Comparison of ENCODE assay signal across 8 mouse cellular contexts in genomic region chrX:152143941-152144741, GRCm38 (mm10). TPM values are rescaled to one million over a fixed set of nuclear protein-coding genes. Genes with fewer than 3 reads are reported as not detected.
DNase-seq lines count a peak whose midpoint lies in the region; ATAC-seq lines count a peak whose summit lies in the region.

Gene Iqsec2 (plus strand): TSS chrX:152144268.

- peaks cover 97% of the 10 kb centered on the region for H3K27me3 ChIP-seq in forebrain, embryonic 10.5 days (ENCODE audit: poor library complexity, severe bottlenecking)
- H3K27me3 ChIP-seq in stomach, embryonic 15.5 days (replicated peaks) = peaks cover 26% of the 10 kb centered on the region; the same call in 1 of the 2 replicates

- intact Hi-C loops in heart, postnatal 14 days (cut with DNase I) = loop anchor here (2.0 kb wide), 1 partner anchor 31 kb away; no protein-coding TSS in a partner anchor

- peaks cover 8% of the 10 kb centered on the region; the same call in 1 of the 2 replicates for H3K4me1 ChIP-seq in forebrain, embryonic 10.5 days
- no peaks in the 10 kb centered on the region for H3K4me1 ChIP-seq in stomach, embryonic 15.5 days

- peak; percentile 67 for ATAC-seq in stomach, embryonic 15.5 days (ENCODE audit: insufficient read depth, low FRiP score, low read depth)

- no peaks in the 10 kb centered on the region for H3K36me3 ChIP-seq in forebrain, embryonic 10.5 days (replicated peaks)
- no peaks in the 10 kb centered on the region for H3K36me3 ChIP-seq in stomach, embryonic 15.5 days

- H3K9ac ChIP-seq in stomach, embryonic 15.5 days = peak within 1 kb of the TSS; percentile 23; the same call in 1 of the 2 replicates

- DNase-seq in frontal cortex, adult 2 months (ENCODE audit: extremely low spot score in 1 of 2, low spot score in 1 of 2) = no peak
- DNase-seq in frontal cortex, postnatal 25 days (ENCODE audit: low spot score in 2 of 2) = no peak
- DNase-seq in adrenal gland, adult 2 months = peak; percentile 57
- DNase-seq in forebrain, embryonic 10.5 days (ENCODE audit: extremely low spot score, low spot score) = peak; percentile 21
- DNase-seq in heart, postnatal 14 days = peak; percentile 49 to 60
- no peak for DNase-seq in layer of hippocampus, postnatal 36 days
- peak; percentile 26 to 54 for DNase-seq in lung, postnatal 4 days

- no peaks in the 10 kb centered on the region for H3K9me3 ChIP-seq in forebrain, embryonic 10.5 days
- no peaks in the 10 kb centered on the region for H3K9me3 ChIP-seq in stomach, embryonic 15.5 days

- WGBS in forebrain, embryonic 10.5 days = 18% methylated on average over 54 of the region's 78 CpGs
- WGBS in stomach, embryonic 15.5 days = 7% methylated on average over 40 of the region's 78 CpGs

- peak within 1 kb of the TSS; percentile 67 for H3K4me3 ChIP-seq in forebrain, embryonic 10.5 days
- peak within 1 kb of the TSS; percentile 60 for H3K4me3 ChIP-seq in stomach, embryonic 15.5 days (replicated peaks)

- H3K4me2 ChIP-seq in stomach, embryonic 15.5 days = peak within 1 kb of the TSS; percentile 81

- H3K27ac ChIP-seq in forebrain, embryonic 10.5 days = peak within 1 kb of the TSS; percentile 72
- H3K27ac ChIP-seq in stomach, embryonic 15.5 days = no peak within 1 kb of the TSS

RNA-seq across cellular contexts. Expression of gene Iqsec2, which starts in this region (rescaled TPM):
- polyA plus RNA-seq in frontal cortex, adult 2 months (2012; rRNA removed) = 54.6 and 62.1 TPM in 2 replicates
- total RNA-seq in adrenal gland, adult 2 months (2021) = 10 to 100 TPM; 30.4 to 36.2 TPM
- polyA plus RNA-seq in adrenal gland, adult 2 months (2012; rRNA removed) = 30.1 and 36.7 TPM in 2 replicates
- 1.3 and 1.4 TPM in 2 replicates for polyA plus RNA-seq in forebrain, embryonic 10.5 days (2016; fragmentation: Nextera tagmentation; extraction: Ambion mirVana)
- total RNA-seq in heart, postnatal 14 days (2021) = 10 to 100 TPM; 61.7 to 73.2 TPM
- total RNA-seq in layer of hippocampus, postnatal 36 days (2021) = 100 to 1,000 TPM; 157 to 165 TPM
- 2.7 TPM in 2 replicates for polyA plus RNA-seq in stomach, embryonic 15.5 days (2015; fragmentation: Nextera tagmentation; extraction: Ambion mirVana)

Comparison
In these comparisons a context has a peak if more than half of its experiments do, and no peak if none do; other contexts are left out.
1. DNase-seq: peak in adrenal gland, adult 2 months (single experiment), forebrain, embryonic 10.5 days (single experiment), heart, postnatal 14 days (2 of 2) and lung, postnatal 4 days (2 of 2); none in frontal cortex, adult 2 months (0 of 2), frontal cortex, postnatal 25 days (0 of 2) and layer of hippocampus, postnatal 36 days (0 of 2).